Mouse (Mus musculus): ENCODE results near the gene H2afy. TPM values are rescaled to one million over a fixed set of nuclear protein-coding genes. Genes with fewer than 3 reads are reported as not detected.

The H2afy gene
- polyA plus RNA-seq, 1 experiment from 2014 or later, result 84.3 TPM

GRCm38 (mm10) chr13:56103796-56104746, 32.1 kb downstream of the H2afy start:
- Histone ChIP-seq H3K4me1 (ENCODE audit: insufficient read depth) (no peaks in the 10 kb centered on the region), H3K9ac (replicated peaks) (no peak overlapping the region), H3K4me3 (ENCODE audit: low read depth, low read length) (no peak overlapping the region), H3K36me3 (replicated peaks; ENCODE audit: insufficient read depth, low read length) (peaks cover 34% of the 10 kb centered on the region), H3K9me3 (ENCODE audit: low read length) (no peaks in the 10 kb centered on the region), H3K27me3 (ENCODE audit: insufficient read depth, low read length) (no peaks in the 10 kb centered on the region), H3K4me2 (ENCODE audit: low read depth, low read length) (no peak overlapping the region), H3K27ac (ENCODE audit: low read depth) (no peak overlapping the region)
- DNase-seq (no peak), ATAC-seq (no peak)
- TF ChIP-seq EP300 (IDR thresholded peaks at IDR 0.05; ENCODE audit: low read depth) (no peak), CTCF (IDR thresholded peaks at IDR 0.05; ENCODE audit: low read depth) (no peak)
- WGBS (ENCODE audit: insufficient replicate concordance), result 91% methylated on average over 26 of the region's 26 CpGs

GRCm38 (mm10) chr13:56102160-56102559, 34.0 kb downstream of the H2afy start:
- peaks cover 32% of the 10 kb centered on the region for H3K36me3 ChIP-seq (replicated peaks; ENCODE audit: insufficient read depth, low read length)
- no peaks in the 10 kb centered on the region for H3K27me3 ChIP-seq (ENCODE audit: insufficient read depth, low read length)
- ATAC-seq, result no peak
- no peak for TF ChIP-seq CTCF (IDR thresholded peaks at IDR 0.05; ENCODE audit: low read depth)
- no peak for TF ChIP-seq EP300 (IDR thresholded peaks at IDR 0.05; ENCODE audit: low read depth)
- H3K4me1 ChIP-seq (ENCODE audit: insufficient read depth), result no peaks in the 10 kb centered on the region
- DNase-seq, result no peak
- no peaks in the 10 kb centered on the region for H3K9me3 ChIP-seq (ENCODE audit: low read length)
- no peak overlapping the region for H3K4me3 ChIP-seq (ENCODE audit: low read depth, low read length)
- H3K4me2 ChIP-seq (ENCODE audit: low read depth, low read length), result no peak overlapping the region
- WGBS (ENCODE audit: insufficient replicate concordance), result 80% methylated on average over 9 of the region's 9 CpGs
- H3K9ac ChIP-seq (replicated peaks), result no peak overlapping the region
- no peak overlapping the region for H3K27ac ChIP-seq (ENCODE audit: low read depth)

GRCm38 (mm10) chr13:56095601-56096195, 40.5 kb downstream of the H2afy start:
- Histone ChIP-seq H3K4me3 (ENCODE audit: low read depth, low read length) (no peak overlapping the region), H3K27ac (ENCODE audit: low read depth) (no peak overlapping the region), H3K4me1 (ENCODE audit: insufficient read depth) (no peaks in the 10 kb centered on the region), H3K4me2 (ENCODE audit: low read depth, low read length) (no peak overlapping the region), H3K27me3 (ENCODE audit: insufficient read depth, low read length) (no peaks in the 10 kb centered on the region), H3K9ac (replicated peaks) (no peak overlapping the region), H3K9me3 (ENCODE audit: low read length) (no peaks in the 10 kb centered on the region), H3K36me3 (replicated peaks; ENCODE audit: insufficient read depth, low read length) (peaks cover 45% of the 10 kb centered on the region)
- ATAC-seq, result no peak
- TF ChIP-seq EP300 (IDR thresholded peaks at IDR 0.05; ENCODE audit: low read depth) (no peak), CTCF (IDR thresholded peaks at IDR 0.05; ENCODE audit: low read depth) (no peak)
- 91% methylated on average over 18 of the region's 18 CpGs for WGBS (ENCODE audit: insufficient replicate concordance)
- no peak for DNase-seq

GRCm38 (mm10) chr13:56094544-56094943, 41.6 kb downstream of the H2afy start:
- H3K4me3 ChIP-seq (ENCODE audit: low read depth, low read length), result no peak overlapping the region
- H3K36me3 ChIP-seq (replicated peaks; ENCODE audit: insufficient read depth, low read length), result peaks cover 52% of the 10 kb centered on the region
- DNase-seq, result no peak
- TF ChIP-seq EP300 (IDR thresholded peaks at IDR 0.05; ENCODE audit: low read depth) (no peak), CTCF (IDR thresholded peaks at IDR 0.05; ENCODE audit: low read depth) (no peak)
- no peaks in the 10 kb centered on the region for H3K27me3 ChIP-seq (ENCODE audit: insufficient read depth, low read length)
- H3K4me2 ChIP-seq (ENCODE audit: low read depth, low read length), result no peak overlapping the region
- H3K27ac ChIP-seq (ENCODE audit: low read depth), result no peak overlapping the region
- no peak for ATAC-seq
- no peaks in the 10 kb centered on the region for H3K4me1 ChIP-seq (ENCODE audit: insufficient read depth)
- no peak overlapping the region for H3K9ac ChIP-seq (replicated peaks)
- WGBS (ENCODE audit: insufficient replicate concordance), result 85% methylated on average over 8 of the region's 8 CpGs
- no peaks in the 10 kb centered on the region for H3K9me3 ChIP-seq (ENCODE audit: low read length)

GRCm38 (mm10) chr13:56093680-56094079, 42.5 kb downstream of the H2afy start:
- H3K9me3 ChIP-seq (ENCODE audit: low read length), result no peaks in the 10 kb centered on the region
- ATAC-seq (no peak), DNase-seq (no peak)
- H3K4me3 ChIP-seq (ENCODE audit: low read depth, low read length), result no peak overlapping the region
- WGBS (ENCODE audit: insufficient replicate concordance), result 87% methylated on average over 3 of the region's 3 CpGs
- no peaks in the 10 kb centered on the region for H3K27me3 ChIP-seq (ENCODE audit: insufficient read depth, low read length)
- no peak overlapping the region for H3K27ac ChIP-seq (ENCODE audit: low read depth)
- H3K9ac ChIP-seq (replicated peaks), result no peak overlapping the region
- H3K4me2 ChIP-seq (ENCODE audit: low read depth, low read length), result no peak overlapping the region
- H3K4me1 ChIP-seq (ENCODE audit: insufficient read depth), result no peaks in the 10 kb centered on the region
- peaks cover 61% of the 10 kb centered on the region for H3K36me3 ChIP-seq (replicated peaks; ENCODE audit: insufficient read depth, low read length)
- no peak for TF ChIP-seq EP300 (IDR thresholded peaks at IDR 0.05; ENCODE audit: low read depth)

GRCm38 (mm10) chr13:56092606-56093005, 43.6 kb downstream of the H2afy start:
- Histone ChIP-seq H3K27me3 (ENCODE audit: insufficient read depth, low read length) (no peaks in the 10 kb centered on the region), H3K9me3 (ENCODE audit: low read length) (no peaks in the 10 kb centered on the region), H3K36me3 (replicated peaks; ENCODE audit: insufficient read depth, low read length) (peaks cover 71% of the 10 kb centered on the region), H3K9ac (replicated peaks) (no peak overlapping the region), H3K4me2 (ENCODE audit: low read depth, low read length) (no peak overlapping the region), H3K4me1 (ENCODE audit: insufficient read depth) (no peaks in the 10 kb centered on the region), H3K27ac (ENCODE audit: low read depth) (no peak overlapping the region), H3K4me3 (ENCODE audit: low read depth, low read length) (no peak overlapping the region)
- no peak for ATAC-seq
- no peak for DNase-seq
- no peak for TF ChIP-seq CTCF (IDR thresholded peaks at IDR 0.05; ENCODE audit: low read depth)
- no peak for TF ChIP-seq EP300 (IDR thresholded peaks at IDR 0.05; ENCODE audit: low read depth)
- WGBS (ENCODE audit: insufficient replicate concordance), result 78% methylated on average over 5 of the region's 5 CpGs
